Mouse (Mus musculus) lung, adult 2 months (tissue): ENCODE measurements around the gene Clstn2. TPM values are rescaled to one million over a fixed set of nuclear protein-coding genes. Genes with fewer than 3 reads are reported as not detected.
A peak's percentile ranks its signal among the peaks of the same experiment; 100 is the strongest.

ENCODE experiments used
- DNase-seq: peaks from one replicate; pipeline ENCODE4 v3.0.0; 2022
- H3K4me1 ChIP-seq: fragments of 200-500 bp; 2 replicates; pipeline ENCODE4 v1.6.1; 2011; ENCODE audit warnings: low read length; ENCODE audit not compliant: control insufficient read depth, insufficient read depth
- H3K4me3 ChIP-seq: fragments of 200-500 bp; replicated peaks from 2 replicates; pipeline ENCODE3; 2011; ENCODE audit warnings: low read depth, mild to moderate bottlenecking, control low read depth, low read length; ENCODE audit errors: extremely low read depth
- CTCF ChIP-seq: fragments of 200-500 bp; IDR thresholded peaks from 2 replicates; pipeline ENCODE4 v1.5.1; 2011; ENCODE audit warnings: mild to moderate bottlenecking, low read length, control low read depth; ENCODE audit not compliant: insufficient read depth
- POLR2A ChIP-seq: fragments of 200-500 bp; IDR thresholded peaks from 2 replicates; pipeline ENCODE4 v1.6.1; 2011; ENCODE audit warnings: low read depth, mild to moderate bottlenecking, control low read depth, low read length, borderline replicate concordance; ENCODE audit errors: extremely low read depth
- WGBS: fragments of 180-500 bp; shearing (Covaris S2); methylation state at CpG from one replicate; pipeline ENCODE4 v1.1.7; 2018; 5-methylcytosine and 5-hydroxymethylcytosine counted together
- polyA plus RNA-seq: library from polyadenylated mRNA; depleted of rRNA; stranded (reverse); fragments of >200 nt; gene quantifications from 2 replicates; pipeline ENCODE4 v1.2.3, GENCODE M21; 2012; rRNA removed

Clstn2 gene
- 8.4 and 9.9 TPM in 2 replicates for polyA plus RNA-seq

GRCm38 (mm10) chr9:98032573-98033272, at the start of gene Clstn2:
TSS of gene Clstn2 (minus strand) at chr9:98033181.
- under 1% methylated on average over 72 of the region's 73 CpGs for WGBS
- H3K4me1 ChIP-seq = no peaks in the 10 kb centered on the region
- H3K4me3 ChIP-seq = peak within 1 kb of the TSS; percentile 37
- peak; percentile 16 for DNase-seq
- TF ChIP-seq CTCF (no peak), POLR2A (no peak)

- DNase-seq = no peak
- Histone ChIP-seq H3K4me1 (no peaks in the 10 kb centered on the region), H3K4me3 (no peak overlapping the region)
- 65% methylated on average over 5 of the region's 5 CpGs for WGBS
- TF ChIP-seq POLR2A = no peak
- no peak for TF ChIP-seq CTCF
Observed at GRCm38 (mm10) chr9:98067767-98068166, 34.8 kb upstream of the Clstn2 start.

- H3K4me1 ChIP-seq = no peaks in the 10 kb centered on the region
- WGBS = 64% methylated on average over 3 of the region's 3 CpGs
- no peak overlapping the region for H3K4me3 ChIP-seq
- no peak for DNase-seq
- TF ChIP-seq CTCF (no peak), POLR2A (no peak)
Observed at GRCm38 (mm10) chr9:98061646-98062045, 28.7 kb upstream of the Clstn2 start.

GRCm38 (mm10) chr9:98057291-98057690, 24.3 kb upstream of the Clstn2 start:
- WGBS = 61% methylated on average over 2 of the region's 2 CpGs
- DNase-seq = no peak
- no peaks in the 10 kb centered on the region for H3K4me1 ChIP-seq
- TF ChIP-seq POLR2A = no peak
- TF ChIP-seq CTCF = no peak
- no peak overlapping the region for H3K4me3 ChIP-seq

- no peak overlapping the region for H3K4me3 ChIP-seq
- WGBS = 73% methylated on average over 12 of the region's 12 CpGs
- no peak for DNase-seq
- TF ChIP-seq POLR2A = no peak
- no peak for TF ChIP-seq CTCF
- no peaks in the 10 kb centered on the region for H3K4me1 ChIP-seq
Observed at GRCm38 (mm10) chr9:98051343-98051742, 18.4 kb upstream of the Clstn2 start.

GRCm38 (mm10) chr9:98033273-98033855, 383 bp upstream of the Clstn2 start:
- H3K4me1 ChIP-seq = no peaks in the 10 kb centered on the region
- no peak for DNase-seq
- whole genome bisulfite sequencing = 2% methylated on average over 38 of the region's 38 CpGs
- no peak for TF ChIP-seq POLR2A
- no peak for TF ChIP-seq CTCF
- peak overlapping the region; percentile 37 for H3K4me3 ChIP-seq

- Histone ChIP-seq H3K4me3 (peak overlapping the region; percentile 24), H3K4me1 (no peaks in the 10 kb centered on the region)
- TF ChIP-seq CTCF (no peak), POLR2A (no peak)
- 4% methylated on average over 31 of the region's 31 CpGs for WGBS
- no peak for DNase-seq
Observed at GRCm38 (mm10) chr9:98031898-98032572, 946 bp downstream of the Clstn2 start.

GRCm38 (mm10) chr9:98030715-98031114, 2.3 kb downstream of the Clstn2 start:
- TF ChIP-seq POLR2A (no peak), CTCF (no peak)
- DNase-seq = no peak
- Histone ChIP-seq H3K4me1 (no peaks in the 10 kb centered on the region), H3K4me3 (no peak overlapping the region)
- WGBS = 8% methylated on average over 2 of the region's 2 CpGs

- TF ChIP-seq CTCF (no peak), POLR2A (no peak)
- no peak overlapping the region for H3K4me3 ChIP-seq
- DNase-seq = no peak
- no peaks in the 10 kb centered on the region for H3K4me1 ChIP-seq
- 73% methylated on average over 3 of the region's 3 CpGs for WGBS
Observed at GRCm38 (mm10) chr9:98025548-98025947, 7.4 kb downstream of the Clstn2 start.

- H3K4me3 ChIP-seq = no peak overlapping the region
- 80% methylated on average over 11 of the region's 11 CpGs for WGBS
- TF ChIP-seq CTCF (no peak), POLR2A (no peak)
- no peaks in the 10 kb centered on the region for H3K4me1 ChIP-seq
- no peak for DNase-seq
Observed at GRCm38 (mm10) chr9:98023069-98023468, 9.9 kb downstream of the Clstn2 start.
